Mouse (Mus musculus): ENCODE measurements around the gene Col6a1. TPM values are rescaled to one million over a fixed set of nuclear protein-coding genes. Genes with fewer than 3 reads are reported as not detected.

Col6a1 gene
- polyA plus RNA-seq (2015; fragmentation: Nextera tagmentation; extraction: Ambion mirVana), result 37.6 and 45.2 TPM in 2 replicates

DNA sequence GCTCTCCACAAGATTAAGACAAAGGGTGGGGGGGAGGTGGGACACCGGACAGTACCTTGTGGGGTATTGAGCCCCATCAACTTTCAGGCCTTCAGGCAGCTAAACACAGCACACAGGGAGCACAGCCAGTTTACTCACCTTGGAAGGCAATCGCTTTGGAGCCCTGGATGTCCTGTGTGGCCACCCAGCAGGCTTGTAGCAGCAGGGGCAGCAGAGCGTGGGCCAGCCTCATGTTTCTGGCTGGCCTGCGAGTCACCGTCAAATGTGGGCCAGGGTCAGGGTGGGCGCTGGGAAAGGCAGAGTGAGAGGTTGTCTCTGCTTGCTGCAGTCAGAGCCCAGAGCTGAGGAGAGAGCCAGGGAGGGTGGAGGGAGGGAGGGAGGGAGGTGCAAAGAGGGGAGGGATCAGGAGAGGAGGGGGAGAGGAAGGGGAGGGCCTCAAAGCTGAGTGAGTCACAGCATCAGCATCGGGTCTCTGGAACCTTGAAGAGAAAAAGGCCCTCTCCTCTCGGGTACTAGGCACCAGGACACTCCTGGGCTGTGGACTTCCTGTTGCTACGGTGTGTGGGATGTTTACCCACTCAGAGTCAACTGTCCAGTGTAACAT is at the start of gene Col6a1:
Gene Col6a1, minus strand, starts transcription at position 487 of the 604 bp plus-strand sequence.

Other genes with a start within 250 kb of the Col6a1 start
- 31.1 and 36.7 TPM in 2 replicates for gene Lss, start 194.6 kb downstream of the Col6a1 start, polyA plus RNA-seq (2015; fragmentation: Nextera tagmentation; extraction: Ambion mirVana)
- not detected in 2 replicates for gene Spatc1l, start 163.9 kb downstream of the Col6a1 start, polyA plus RNA-seq (2015; fragmentation: Nextera tagmentation; extraction: Ambion mirVana)
- gene Ftcd, start 150.5 kb downstream of the Col6a1 start, polyA plus RNA-seq (2015; fragmentation: Nextera tagmentation; extraction: Ambion mirVana), result 0.13 and 0.18 TPM in 2 replicates
- 32.1 and 42.3 TPM in 2 replicates for gene Col6a2, start 102.5 kb downstream of the Col6a1 start, polyA plus RNA-seq (2015; fragmentation: Nextera tagmentation; extraction: Ambion mirVana)
- 97.6 and 100 TPM in 2 replicates for gene Pcbp3, start 235.7 kb upstream of the Col6a1 start, polyA plus RNA-seq (2015; fragmentation: Nextera tagmentation; extraction: Ambion mirVana)

All from neural tube, postnatal 0 days (tissue).